Mouse (Mus musculus) adrenal gland, postnatal 14 days (tissue): ENCODE measurements around the gene Mgst3. TPM values are rescaled to one million over a fixed set of nuclear protein-coding genes. Genes with fewer than 3 reads are reported as not detected.
A peak's percentile ranks its signal among the peaks of the same experiment; 100 is the strongest.

Experiments used
- DNase-seq: peaks from one replicate; pipeline ENCODE4 v3.0.0; 2021; ENCODE audit warnings: mixed read lengths
- long read RNA-seq, 2 experiments: library from polyadenylated mRNA; stranded (forward); transcript quantifications; one replicate each; pipeline ENCODE4 v2.0.0; 2021
- total RNA-seq: library from RNA; stranded (reverse); gene quantifications from 2 replicates; pipeline ENCODE4 v1.2.3, GENCODE M21; 2021

Gene Mgst3
- 69.7 and 75.6 TPM in 2 replicates for total RNA-seq
- long read RNA-seq, experiment 1, transcript Mgst3-201 (6 exons, 1,097 nt): major isoform, 158 of 180 reads
- long read RNA-seq, experiment 1, partial matches to known transcripts: 15 of 180 reads
- long read RNA-seq, experiment 1, other reads (novel, unspliced or antisense): 7 of 180 reads
- long read RNA-seq, experiment 2, transcript Mgst3-201 (6 exons, 1,097 nt): major isoform, 153 of 171 reads
- long read RNA-seq, experiment 2, partial matches to known transcripts: 10 of 171 reads
- long read RNA-seq, experiment 2, other reads (novel, unspliced or antisense): 8 of 171 reads

GRCm38 (mm10) chr1:167393683-167394492, at the start of gene Mgst3:
Gene Mgst3, minus strand, starts transcription at chr1:167393841.
- peak; percentile 96 for DNase-seq

GRCm38 (mm10) chr1:167438231-167438885, 44.7 kb upstream of the Mgst3 start:
- DNase-seq: no peak

DNA sequence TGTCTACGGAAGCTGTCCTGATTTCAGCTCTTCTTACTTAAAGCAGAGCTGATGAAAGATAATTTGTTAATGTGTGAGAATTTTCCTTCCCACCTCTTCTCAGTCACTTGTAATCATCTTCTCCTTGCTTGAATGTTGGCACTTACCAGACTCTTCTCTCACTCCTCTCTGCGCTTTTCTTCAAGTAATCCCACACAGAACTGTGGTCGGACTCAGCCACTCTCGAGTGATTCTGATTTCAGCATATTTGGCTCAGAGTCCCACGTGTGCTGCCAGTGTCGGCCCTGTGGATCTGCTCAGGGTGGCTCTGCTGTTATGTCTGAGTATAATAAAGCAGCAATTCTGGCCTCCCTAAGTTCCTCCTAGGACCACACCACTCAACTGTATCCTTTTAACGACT, 43.5 kb upstream of the Mgst3 start:
- no peak for DNase-seq

DNA sequence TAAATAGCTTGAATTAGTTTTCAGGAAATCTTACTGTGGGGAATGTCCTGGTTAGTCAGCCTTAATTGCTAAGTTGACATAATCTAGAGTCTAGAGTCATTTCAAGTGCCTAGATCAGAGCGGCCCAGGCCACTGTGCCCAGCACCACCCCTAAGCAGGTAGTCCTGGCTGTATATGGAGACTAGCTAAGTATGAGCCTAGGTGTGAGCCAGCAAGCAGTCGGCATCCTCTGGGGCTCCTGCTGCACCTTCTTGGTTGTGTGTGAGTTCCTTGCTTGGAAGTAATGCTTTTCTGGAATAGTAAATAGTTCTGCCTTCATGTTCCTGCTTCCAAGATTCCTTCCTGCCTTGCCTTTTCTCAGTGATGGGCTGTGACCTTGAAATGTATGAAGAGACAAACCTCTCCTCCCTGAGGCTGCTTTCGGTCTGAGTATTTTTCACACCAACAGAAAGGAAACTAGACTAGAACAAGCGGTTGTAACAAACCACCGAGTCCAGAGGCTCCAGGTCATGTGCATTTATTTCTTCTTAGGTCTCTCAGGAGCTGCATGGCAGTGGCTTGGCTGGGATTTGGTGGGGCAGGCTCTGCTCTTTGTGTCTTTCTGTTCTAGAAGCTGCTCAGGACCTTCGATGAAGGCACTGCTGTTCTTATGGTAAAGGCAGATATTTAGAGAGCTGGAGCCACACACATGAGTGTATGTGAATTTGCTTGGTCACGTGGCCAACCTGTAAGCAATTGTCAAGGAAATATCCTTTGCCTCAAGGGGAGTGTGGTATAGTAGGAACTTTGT, 42.7 kb upstream of the Mgst3 start:
- DNase-seq: no peak

DNA sequence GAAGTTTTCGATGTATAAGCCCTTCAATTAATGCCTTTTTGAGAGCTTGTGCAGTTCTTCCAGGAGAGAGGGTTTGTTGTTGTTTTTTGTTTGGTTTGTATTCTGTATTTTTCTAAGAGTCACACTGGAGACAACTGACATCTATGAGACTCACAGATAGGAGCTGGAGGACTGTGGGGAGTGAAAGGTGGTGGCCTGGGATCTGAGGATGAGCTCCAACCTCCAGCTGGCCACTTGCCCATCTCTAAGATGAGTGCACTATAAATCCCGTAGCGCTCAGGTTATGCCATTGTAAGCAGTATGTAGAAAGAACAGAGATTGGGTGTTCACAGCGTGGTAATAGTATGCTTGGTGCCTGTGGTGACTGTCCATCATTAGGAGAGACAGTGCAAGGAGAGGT, 41.3 kb upstream of the Mgst3 start:
- no peak for DNase-seq

GRCm38 (mm10) chr1:167430976-167431676, 37.5 kb upstream of the Mgst3 start:
- DNase-seq: peak; percentile 25

DNA sequence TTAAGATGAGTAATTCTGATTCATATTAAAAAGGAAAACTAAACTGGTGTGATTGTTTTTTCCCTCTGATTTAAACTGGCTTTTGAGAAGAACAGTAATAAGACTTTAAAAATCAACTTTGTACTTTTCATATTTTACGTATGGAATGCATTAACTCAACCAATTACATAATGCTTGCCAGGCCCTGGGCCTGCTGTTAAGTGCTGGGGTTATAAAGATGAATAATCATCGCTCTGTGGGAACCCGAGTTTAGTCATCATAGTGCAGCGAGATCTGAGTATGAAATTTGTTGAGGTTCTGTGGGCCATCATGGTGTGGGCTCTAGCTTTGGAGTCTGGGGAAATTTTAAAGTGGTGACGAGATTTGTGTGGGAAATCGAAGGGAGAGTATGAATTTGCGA, 33.0 kb upstream of the Mgst3 start:
- DNase-seq: no peak

GRCm38 (mm10) chr1:167425572-167425971, 31.9 kb upstream of the Mgst3 start:
- DNase-seq: no peak

DNA sequence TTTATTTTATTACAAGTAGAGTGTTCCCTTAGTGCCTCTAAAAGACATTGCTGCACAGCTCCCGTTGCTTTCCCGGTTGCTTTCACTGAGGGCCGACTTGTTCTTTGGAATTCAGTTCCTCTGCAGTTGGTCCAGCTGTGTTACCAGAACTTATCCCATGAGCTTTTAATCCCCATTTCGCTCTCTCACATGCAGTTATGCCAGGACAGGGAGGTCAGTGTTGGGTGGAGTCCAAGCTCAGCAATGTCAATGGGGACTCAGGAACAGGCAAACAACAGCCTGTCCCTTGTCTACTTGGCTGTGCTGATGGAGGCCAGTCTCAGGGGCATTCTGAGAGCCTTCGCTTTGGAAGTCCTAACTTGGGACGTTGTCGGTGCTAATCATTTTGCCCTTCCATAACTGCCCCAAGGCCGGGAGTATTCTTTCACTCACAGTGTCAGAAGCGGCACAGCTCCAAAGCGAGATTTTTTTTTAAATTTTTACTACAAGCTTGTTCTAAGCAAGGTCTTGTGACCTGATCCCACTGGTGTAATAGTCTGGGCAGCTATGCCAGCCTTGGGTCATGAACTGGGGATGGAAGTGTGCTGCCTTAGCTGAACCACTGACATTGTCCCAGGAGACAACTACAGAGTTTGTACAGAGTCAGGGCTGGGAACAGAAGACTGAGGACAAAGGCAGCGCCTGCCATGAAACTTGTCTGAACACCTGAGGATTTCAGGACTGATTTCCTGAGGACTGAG, 29.0 kb upstream of the Mgst3 start:
- peak; percentile 75 for DNase-seq

GRCm38 (mm10) chr1:167414846-167415245, 21.2 kb upstream of the Mgst3 start:
- peak; percentile 81 for DNase-seq

- no peak for DNase-seq
Observed at GRCm38 (mm10) chr1:167411991-167412715, 18.5 kb upstream of the Mgst3 start.

DNA sequence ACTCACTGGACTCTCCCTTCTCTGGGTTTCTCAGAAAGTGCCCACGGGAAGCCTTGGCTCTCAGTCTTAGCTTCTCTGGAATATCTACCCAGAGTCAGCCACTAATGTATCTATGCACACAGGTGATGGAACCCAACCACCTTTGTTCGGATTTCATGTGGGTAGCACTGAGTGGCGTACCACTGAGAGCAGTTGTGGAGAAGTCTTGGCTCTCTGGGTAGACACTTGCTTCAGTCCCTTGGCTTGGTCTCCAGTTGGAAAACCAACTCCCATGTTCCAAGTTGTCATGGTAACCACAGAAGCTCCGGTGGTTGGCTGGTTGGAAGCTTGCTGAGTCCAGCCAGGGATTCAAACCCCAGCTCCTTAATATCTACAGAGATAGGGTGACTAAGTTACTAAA, 16.0 kb upstream of the Mgst3 start:
- DNase-seq: no peak

DNA sequence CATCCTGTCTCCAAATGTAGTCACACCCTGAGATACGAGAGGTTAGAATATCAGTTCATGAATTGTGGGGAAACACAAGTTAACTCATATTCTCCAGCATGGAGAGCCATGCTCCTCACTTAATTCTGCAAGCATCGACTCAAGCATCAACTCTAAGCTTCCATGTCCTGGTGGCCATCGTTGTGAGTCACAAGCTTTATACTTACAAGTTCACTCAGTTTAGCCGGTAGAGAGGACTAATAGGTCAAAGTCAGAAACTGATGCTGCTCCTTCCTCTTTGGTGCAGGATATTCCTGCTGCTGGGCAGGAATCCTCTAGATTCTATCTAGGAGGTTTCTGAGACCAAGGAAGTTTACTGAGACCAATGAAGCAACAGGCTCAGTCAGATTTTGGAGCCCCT, 11.6 kb upstream of the Mgst3 start:
- no peak for DNase-seq

DNA sequence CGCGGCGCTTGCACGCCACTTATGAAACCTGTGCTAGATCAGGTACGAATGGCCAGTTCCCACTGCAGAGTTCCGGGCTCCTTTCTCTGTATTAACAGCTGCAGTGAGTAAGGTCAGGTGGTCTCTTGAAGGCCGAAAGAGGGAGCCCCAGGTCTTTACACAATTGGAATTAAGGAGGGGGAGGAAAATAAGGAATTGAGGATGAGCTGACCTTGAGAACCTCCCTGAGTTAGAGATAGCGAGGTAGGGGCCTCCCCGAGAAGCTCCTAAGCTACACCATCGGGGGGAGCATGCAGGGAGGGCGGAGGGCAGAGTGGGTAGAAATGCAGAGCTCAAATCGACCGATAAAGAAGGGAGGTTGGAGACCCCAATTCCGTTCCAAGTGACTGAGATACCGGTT, 360 bp downstream of the Mgst3 start:
- no peak for DNase-seq

DNA sequence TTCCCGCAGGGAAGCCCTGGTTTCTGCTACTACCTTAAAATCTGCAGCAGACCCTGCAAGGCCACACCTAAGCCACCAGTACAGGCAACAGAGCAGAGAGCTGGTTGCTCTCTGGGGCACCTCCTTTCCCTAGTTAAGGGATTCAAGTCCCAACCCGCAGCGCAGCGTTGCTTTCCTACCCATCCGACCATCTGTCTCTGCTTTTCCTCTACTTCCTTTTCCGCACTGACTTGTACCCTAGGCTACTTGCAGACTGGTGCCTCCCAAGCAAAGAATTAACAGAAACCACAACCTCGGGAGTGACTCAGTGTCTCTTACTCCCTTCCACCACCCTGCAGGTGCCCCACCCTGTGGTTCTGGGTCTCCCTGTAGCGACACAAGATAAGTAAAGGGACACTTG, 954 bp downstream of the Mgst3 start:
- no peak for DNase-seq

DNA sequence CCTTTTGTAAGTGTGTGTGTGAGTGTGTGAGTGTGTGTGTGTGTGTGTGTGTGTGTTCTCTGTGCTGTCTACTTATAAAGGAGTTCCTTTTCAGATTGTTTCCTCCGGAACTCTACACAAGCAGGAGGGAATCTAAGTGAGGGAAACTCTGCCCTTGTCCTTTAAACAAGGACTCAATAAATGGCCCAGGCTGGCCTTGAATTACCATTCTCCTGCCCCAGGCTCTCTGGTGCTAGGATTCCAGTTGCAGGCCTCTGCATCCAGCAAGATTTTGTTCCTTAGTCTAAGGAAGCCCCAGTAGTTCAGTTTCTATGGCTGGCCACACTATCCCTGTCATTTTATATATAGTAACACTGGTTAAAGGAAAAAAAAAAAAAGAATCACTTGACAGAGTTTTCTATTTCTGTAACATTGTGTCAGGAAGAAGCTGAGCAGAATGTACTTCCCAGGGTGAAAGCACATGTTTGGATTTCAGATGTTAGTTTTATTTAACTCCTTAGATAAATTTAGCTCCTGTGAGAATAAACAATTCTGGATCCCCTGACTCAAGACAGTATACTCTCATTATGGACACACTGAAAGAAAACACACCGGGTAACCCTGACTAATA, 1.5 kb downstream of the Mgst3 start:
- DNase-seq: peak; percentile 34

GRCm38 (mm10) chr1:167391241-167391640, 2.4 kb downstream of the Mgst3 start:
- no peak for DNase-seq

DNA sequence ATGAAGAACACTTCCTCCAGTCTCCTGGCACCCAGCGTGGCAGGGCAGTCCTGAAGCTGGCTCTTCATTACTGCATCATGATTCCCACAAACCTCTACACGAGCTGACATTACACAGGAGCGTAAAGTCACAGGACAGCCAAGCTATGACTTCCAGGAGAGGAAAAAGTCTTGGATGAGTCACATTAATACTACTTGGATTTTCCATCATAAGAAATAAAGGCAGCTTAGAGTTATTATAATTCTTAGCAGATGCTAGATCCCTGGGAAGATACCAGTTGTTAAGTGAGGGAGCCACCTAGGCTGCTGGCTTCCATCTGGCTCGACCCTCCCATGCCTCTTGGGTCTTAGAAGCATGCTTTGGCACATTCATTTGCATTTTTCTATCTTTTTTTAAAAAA, 3.3 kb downstream of the Mgst3 start:
- DNase-seq: peak; percentile 0

GRCm38 (mm10) chr1:167389584-167389983, 4.1 kb downstream of the Mgst3 start:
- no peak for DNase-seq

- DNase-seq: no peak
Observed at GRCm38 (mm10) chr1:167388571-167388970, 5.1 kb downstream of the Mgst3 start.
